Mouse (Mus musculus): Measurements from ENCODE around the gene Ppp1r14a.

- TF ChIP-seq POLR2A (IDR thresholded peaks at IDR 0.05; ENCODE audit: low read depth, low read length) (no peak), CTCF (IDR thresholded peaks at IDR 0.05; ENCODE audit: extremely low read depth, insufficient read length, insufficient replicate concordance, low read depth, low read length) (no peak)
Measured at GRCm38 (mm10) chr7:29288079-29288478, 1.0 kb upstream of the Ppp1r14a start.

Data from small intestine, adult 2 months (tissue).